Mouse (Mus musculus) limb, embryonic 14.5 days (tissue): ENCODE data around the gene Epn1. TPM values are rescaled to one million over a fixed set of nuclear protein-coding genes. Genes with fewer than 3 reads are reported as not detected.

Experiments used
- ATAC-seq: fragments of 200-750 bp; cut with Nextera tagmentation; 2 replicates; pipeline ENCODE4 v1.8.0; 2017; ENCODE audit warnings: low read depth, moderate number of reproducible peaks, moderate TSS enrichment; ENCODE audit not compliant: low FRiP score
- DNase-seq: peaks from one replicate; pipeline ENCODE4 v3.0.0-alpha.2; 2015; ENCODE audit warnings: low spot score
- H3K27ac ChIP-seq: fragments of 300-500 bp; sonication (generic); replicated peaks from 2 replicates; pipeline ENCODE4 v1.5.1; 2014; ENCODE audit warnings: low read depth, mild to moderate bottlenecking, low read length, moderate library complexity, mixed read lengths
- H3K27me3 ChIP-seq: fragments of 300-500 bp; sonication (generic); 2 replicates; pipeline ENCODE4 v1.6.1; 2014; ENCODE audit warnings: low read length, mixed read lengths; ENCODE audit not compliant: control insufficient read depth, insufficient read depth
- H3K36me3 ChIP-seq: fragments of 300-500 bp; sonication (generic); 2 replicates; pipeline ENCODE4 v1.6.1; 2014; ENCODE audit warnings: mild to moderate bottlenecking, low read length, moderate library complexity, mixed read lengths; ENCODE audit not compliant: control insufficient read depth, insufficient read depth
- H3K4me1 ChIP-seq: fragments of 300-500 bp; sonication (generic); 2 replicates; pipeline ENCODE4 v1.6.1; 2014; ENCODE audit warnings: antibody characterized with exemption, low read length, mixed read lengths; ENCODE audit not compliant: control insufficient read depth, insufficient read depth
- H3K4me2 ChIP-seq: fragments of 300-500 bp; sonication (generic); replicated peaks from 2 replicates; pipeline ENCODE4 v1.6.1; 2014; ENCODE audit warnings: low read depth, mild to moderate bottlenecking, low read length, moderate library complexity; ENCODE audit not compliant: severe bottlenecking
- H3K4me3 ChIP-seq: fragments of 300-500 bp; sonication (generic); replicated peaks from 2 replicates; pipeline ENCODE4 v1.5.1; 2014; ENCODE audit warnings: low read length
- H3K9ac ChIP-seq: fragments of 300-500 bp; sonication (generic); 2 replicates; pipeline ENCODE4 v1.6.1; 2014; ENCODE audit warnings: mild to moderate bottlenecking, low read depth, low read length, moderate library complexity; ENCODE audit not compliant: severe bottlenecking
- H3K9me3 ChIP-seq: fragments of 300-500 bp; sonication (generic); 2 replicates; pipeline ENCODE4 v1.6.1; 2016; ENCODE audit warnings: low read length; ENCODE audit not compliant: control insufficient read depth
- POLR2A ChIP-seq: fragments of 200-500 bp; IDR thresholded peaks from 2 replicates; pipeline ENCODE4 v1.8.0; 2012; ENCODE audit warnings: inconsistent platforms, mild to moderate bottlenecking, moderate library complexity, borderline replicate concordance; ENCODE audit not compliant: insufficient read depth, insufficient read length; ENCODE audit errors: extremely low read depth
- WGBS: fragments of 180-500 bp; shearing (Covaris S2); extraction: QIAGEN DNeasy Blood & Tissue Kit; methylation state at CpG from one replicate; pipeline ENCODE4 v1.1.7; 2014; 5-methylcytosine and 5-hydroxymethylcytosine counted together
- polyA plus RNA-seq, 2 experiments: library from polyadenylated mRNA; depleted of rRNA in 1 of 2; stranded (reverse) in 1 of 2; unstranded in 1 of 2; fragments of >200 nt; fragmentation: Nextera tagmentation in 1 of 2; extraction: Ambion mirVana in 1 of 2; gene quantifications; 2 replicates each; pipeline versions ENCODE4 v1.2.1 to v1.2.3; 2012 to 2014

Epn1 gene
- polyA plus RNA-seq, 2 experiments: 69.1 to 119 TPM

GRCm38 (mm10) chr7:5052931-5053343 is 27.1 kb upstream of the Epn1 start:
- H3K27ac ChIP-seq: no peak overlapping the region
- 3% methylated on average over 43 of the region's 45 CpGs for WGBS

GRCm38 (mm10) chr7:5053456-5054179 is 26.4 kb upstream of the Epn1 start:
- peak overlapping the region; percentile 92 for H3K9ac ChIP-seq
- H3K27me3 ChIP-seq: peaks cover 55% of the 10 kb centered on the region
- DNase-seq (peak; percentile 43), ATAC-seq (no peak)
- H3K9me3 ChIP-seq: no peaks in the 10 kb centered on the region
- no peak overlapping the region for H3K27ac ChIP-seq
- H3K4me3 ChIP-seq: peak overlapping the region; percentile 81
- no peaks in the 10 kb centered on the region for H3K36me3 ChIP-seq
- 12% methylated on average over 32 of the region's 32 CpGs for WGBS
- H3K4me1 ChIP-seq: peaks cover 40% of the 10 kb centered on the region
- TF ChIP-seq POLR2A: no peak
- peak overlapping the region; percentile 94 for H3K4me2 ChIP-seq

More at GRCm38 (mm10) chr7:5052931-5053343, 27.1 kb upstream of the Epn1 start:
- no peak for ATAC-seq
- Histone ChIP-seq H3K4me1 (peaks cover 40% of the 10 kb centered on the region), H3K9me3 (no peaks in the 10 kb centered on the region), H3K4me2 (peak overlapping the region; percentile 94), H3K27me3 (peaks cover 55% of the 10 kb centered on the region), H3K4me3 (peak overlapping the region; percentile 81), H3K36me3 (no peaks in the 10 kb centered on the region), H3K9ac (peak overlapping the region; percentile 92)
- no peak for DNase-seq
- no peak for TF ChIP-seq POLR2A

- Histone ChIP-seq H3K9ac (peak overlapping the region; percentile 87), H3K4me2 (peak overlapping the region; percentile 83), H3K27me3 (peaks cover 53% of the 10 kb centered on the region), H3K27ac (0 out of 2 replicates have a peak overlapping the region, but pooled peaks have one; percentile 43), H3K9me3 (no peaks in the 10 kb centered on the region), H3K4me3 (peak overlapping the region; percentile 75), H3K4me1 (peaks cover 38% of the 10 kb centered on the region), H3K36me3 (no peaks in the 10 kb centered on the region)
- no peak for TF ChIP-seq POLR2A
- DNase-seq (peak; percentile 63), ATAC-seq (peak; percentile 3; the same call in 1 of the 2 replicates)
- WGBS: 1% methylated on average over 48 of the region's 55 CpGs
These were observed 23.3 kb upstream of the Epn1 start for GRCm38 (mm10) chr7:5056651-5057263.

- Histone ChIP-seq H3K4me2 (peak overlapping the region; percentile 83), H3K4me3 (peak overlapping the region; percentile 75), H3K4me1 (peaks cover 33% of the 10 kb centered on the region), H3K9me3 (no peaks in the 10 kb centered on the region), H3K27me3 (peaks cover 47% of the 10 kb centered on the region), H3K36me3 (no peaks in the 10 kb centered on the region), H3K27ac (no peak overlapping the region), H3K9ac (peak overlapping the region; percentile 87)
- no peak for DNase-seq
- WGBS: 28% methylated on average over 8 of the region's 8 CpGs
- TF ChIP-seq POLR2A: no peak
- ATAC-seq: no peak
These were observed 22.7 kb upstream of the Epn1 start for GRCm38 (mm10) chr7:5057381-5057780.

GRCm38 (mm10) chr7:5057804-5058203 is 22.2 kb upstream of the Epn1 start:
- H3K4me3 ChIP-seq: peak overlapping the region; percentile 75
- WGBS: 38% methylated on average over 11 of the region's 11 CpGs
- no peak for ATAC-seq
- no peaks in the 10 kb centered on the region for H3K36me3 ChIP-seq
- peak overlapping the region; percentile 87; the same call in 1 of the 2 replicates for H3K9ac ChIP-seq
- no peaks in the 10 kb centered on the region for H3K9me3 ChIP-seq
- TF ChIP-seq POLR2A: no peak
- DNase-seq: no peak
- H3K4me1 ChIP-seq: peaks cover 29% of the 10 kb centered on the region
- peak overlapping the region; percentile 83 for H3K4me2 ChIP-seq
- no peak overlapping the region for H3K27ac ChIP-seq
- H3K27me3 ChIP-seq: peaks cover 43% of the 10 kb centered on the region
